ENCODE assay signal across 7 mouse cellular contexts in the genomic region with DNA sequence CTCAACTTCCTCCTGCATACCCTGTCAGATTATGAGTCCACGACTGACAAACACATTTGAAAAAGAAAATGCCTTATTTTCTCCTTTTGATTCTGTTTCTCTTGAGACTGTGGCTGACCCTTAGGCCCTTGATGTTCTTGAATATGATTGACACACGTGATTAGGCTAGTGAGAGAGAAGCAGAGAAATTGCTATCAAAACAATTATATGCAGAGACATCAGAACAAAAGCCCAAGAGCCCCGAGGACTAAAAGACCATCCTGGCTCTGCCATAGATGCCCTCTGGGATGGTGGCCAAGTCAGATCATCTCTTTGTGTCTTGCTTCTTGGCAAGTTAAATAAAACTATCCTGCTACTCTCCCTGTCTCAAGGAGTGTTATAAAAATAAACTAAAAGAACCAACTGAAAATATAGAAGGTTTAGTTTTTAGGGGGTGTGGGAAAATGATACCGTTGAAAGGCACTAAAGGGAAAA. TPM values are rescaled to one million over a fixed set of nuclear protein-coding genes. Genes with fewer than 3 reads are reported as not detected.
DNase-seq lines count a peak whose midpoint lies in the region; ATAC-seq lines count a peak whose summit lies in the region.

No protein-coding gene starts in this region.

- H3K4me2 ChIP-seq in neural tube, embryonic 11.5 days (ENCODE audit: low read depth), result peak overlapping the region; percentile 94
- H3K4me2 ChIP-seq in forebrain, embryonic 13.5 days, result peak overlapping the region; percentile 91
- H3K4me2 ChIP-seq in limb, embryonic 12.5 days, result peak overlapping the region; percentile 85
- H3K4me2 ChIP-seq in stomach, embryonic 15.5 days, result peak overlapping the region; percentile 90

- H3K27ac ChIP-seq in neural tube, embryonic 11.5 days (ENCODE audit: low read depth, low read length), result peak overlapping the region; percentile 91
- peak overlapping the region; percentile 88 for H3K27ac ChIP-seq in forebrain, embryonic 13.5 days
- peak overlapping the region; percentile 94 for H3K27ac ChIP-seq in limb, embryonic 12.5 days
- peak overlapping the region; percentile 94 for H3K27ac ChIP-seq in stomach, embryonic 15.5 days

- 68% methylated on average over 4 of the region's 4 CpGs for whole genome bisulfite sequencing in neural tube, embryonic 11.5 days
- WGBS in forebrain, embryonic 13.5 days, result 50% methylated on average over 4 of the region's 4 CpGs
- 67% methylated on average over 4 of the region's 4 CpGs for WGBS in limb, embryonic 12.5 days
- WGBS in stomach, embryonic 15.5 days, result 49% methylated on average over 4 of the region's 4 CpGs

- no peaks in the 10 kb centered on the region for H3K9me3 ChIP-seq in neural tube, embryonic 11.5 days (ENCODE audit: control insufficient read depth, low read length)
- H3K9me3 ChIP-seq in forebrain, embryonic 13.5 days (replicated peaks), result no peaks in the 10 kb centered on the region
- no peaks in the 10 kb centered on the region for H3K9me3 ChIP-seq in limb, embryonic 12.5 days
- H3K9me3 ChIP-seq in stomach, embryonic 15.5 days, result no peaks in the 10 kb centered on the region

- H3K4me3 ChIP-seq in neural tube, embryonic 11.5 days (ENCODE audit: low read depth, low read length), result peak overlapping the region; percentile 57; the same call in 1 of the 2 replicates
- peak overlapping the region; percentile 70 for H3K4me3 ChIP-seq in forebrain, embryonic 13.5 days
- H3K4me3 ChIP-seq in limb, embryonic 12.5 days (replicated peaks), result peak overlapping the region; percentile 65
- H3K4me3 ChIP-seq in stomach, embryonic 15.5 days (replicated peaks), result peak overlapping the region; percentile 64

- ATAC-seq in neural tube, embryonic 11.5 days (ENCODE audit: insufficient read depth, low FRiP score, low TSS enrichment), result no peak
- no peak for ATAC-seq in forebrain, embryonic 13.5 days
- no peak for ATAC-seq in limb, embryonic 12.5 days (ENCODE audit: insufficient number of reproducible peaks, insufficient read depth, low FRiP score, low TSS enrichment, low read depth)
- ATAC-seq in stomach, embryonic 15.5 days (ENCODE audit: insufficient read depth, low FRiP score, low read depth), result no peak
- no peak for ATAC-seq in inflammation-experienced regulatory T-cells, adult 6 months

- H3K4me1 ChIP-seq in neural tube, embryonic 11.5 days (ENCODE audit: control insufficient read depth, insufficient read depth, low read length), result peaks cover 4% of the 10 kb centered on the region; the same call in 1 of the 2 replicates
- H3K4me1 ChIP-seq in forebrain, embryonic 13.5 days, result peaks cover 15% of the 10 kb centered on the region
- H3K4me1 ChIP-seq in limb, embryonic 12.5 days (replicated peaks), result peaks cover 13% of the 10 kb centered on the region; the same call in 1 of the 2 replicates
- H3K4me1 ChIP-seq in stomach, embryonic 15.5 days, result 0 out of 2 replicates have a peak, but pooled peaks cover 3% of the 10 kb centered on the region

- no peak overlapping the region; the same call in 1 of the 2 replicates for H3K9ac ChIP-seq in neural tube, embryonic 11.5 days (ENCODE audit: low read length)
- peak overlapping the region; percentile 87; the same call in 1 of the 2 replicates for H3K9ac ChIP-seq in forebrain, embryonic 13.5 days
- peak overlapping the region; percentile 87; the same call in 1 of the 2 replicates for H3K9ac ChIP-seq in limb, embryonic 12.5 days (replicated peaks)
- no peak overlapping the region; the same call in 1 of the 2 replicates for H3K9ac ChIP-seq in stomach, embryonic 15.5 days

- no peaks in the 10 kb centered on the region for H3K27me3 ChIP-seq in neural tube, embryonic 11.5 days (ENCODE audit: control insufficient read depth, insufficient read depth, low read length)
- 0 out of 2 replicates have a peak, but pooled peaks cover 4% of the 10 kb centered on the region for H3K27me3 ChIP-seq in forebrain, embryonic 13.5 days
- no peaks in the 10 kb centered on the region for H3K27me3 ChIP-seq in limb, embryonic 12.5 days
- no peaks in the 10 kb centered on the region for H3K27me3 ChIP-seq in stomach, embryonic 15.5 days (replicated peaks)

- no peak for DNase-seq in neural tube, embryonic 11.5 days (ENCODE audit: low spot score)
- no peak for DNase-seq in neural tube, embryonic 10.5 days (ENCODE audit: extremely low spot score, low spot score)
- no peak for DNase-seq in embryo, embryonic 10 days (ENCODE audit: low spot score)

- H3K36me3 ChIP-seq in neural tube, embryonic 11.5 days (ENCODE audit: control insufficient read depth, insufficient read depth, low read length), result no peaks in the 10 kb centered on the region
- no peaks in the 10 kb centered on the region for H3K36me3 ChIP-seq in forebrain, embryonic 13.5 days (ENCODE audit: poor library complexity, severe bottlenecking)
- H3K36me3 ChIP-seq in limb, embryonic 12.5 days, result no peaks in the 10 kb centered on the region
- H3K36me3 ChIP-seq in stomach, embryonic 15.5 days, result no peaks in the 10 kb centered on the region

RNA-seq across cellular contexts. Expression of a gene that starts 22.1 kb away (rescaled TPM):
- 209 and 219 TPM in 2 replicates for polyA plus RNA-seq in neural tube, embryonic 11.5 days (2014; fragmentation: Nextera tagmentation; extraction: Ambion mirVana)
- 83.1 and 84.3 TPM in 2 replicates for polyA plus RNA-seq in forebrain, embryonic 13.5 days (2015; fragmentation: Nextera tagmentation; extraction: Ambion mirVana)
- polyA plus RNA-seq in limb, embryonic 12.5 days (2016; fragmentation: Nextera tagmentation; extraction: Ambion mirVana), result 142 and 158 TPM in 2 replicates
- 47.6 and 48.4 TPM in 2 replicates for polyA plus RNA-seq in stomach, embryonic 15.5 days (2015; fragmentation: Nextera tagmentation; extraction: Ambion mirVana)
- 10 to 100 TPM; 19.9 to 44.4 (median 40.1) TPM for polyA plus RNA-seq in inflammation-experienced regulatory T-cells, adult 6 months (2017; shearing (Covaris generic))

Comparison
In these comparisons a context has a peak if more than half of its experiments do, and no peak if none do; other contexts are left out.
1. H3K9ac ChIP-seq: peak in forebrain, embryonic 13.5 days (single experiment) and limb, embryonic 12.5 days (single experiment); none in neural tube, embryonic 11.5 days (single experiment) and stomach, embryonic 15.5 days (single experiment).
2. Peak in every context shown above with its lines, with median percentiles within 50 percentile points of each other: H3K27ac ChIP-seq, H3K4me2 ChIP-seq and H3K4me3 ChIP-seq.